Mouse (Mus musculus) thymus, adult 2 months (tissue): ENCODE measurements around the gene Cacng2. TPM values are rescaled to one million over a fixed set of nuclear protein-coding genes. Genes with fewer than 3 reads are reported as not detected.

ENCODE experiments used
- DNase-seq: peaks from one replicate; pipeline ENCODE4 v3.0.0; 2021
- H3K27ac ChIP-seq: fragments of 200-500 bp; 2 replicates; pipeline ENCODE4 v1.5.1; 2012; ENCODE audit warnings: low read length, control low read depth; ENCODE audit not compliant: control insufficient read depth, insufficient read depth
- H3K27me3 ChIP-seq: fragments of 200-500 bp; 2 replicates; pipeline ENCODE4 v1.6.1; 2012; ENCODE audit warnings: mild to moderate bottlenecking, low read length, moderate library complexity, mixed read lengths; ENCODE audit not compliant: control insufficient read depth, insufficient read depth
- H3K36me3 ChIP-seq: fragments of 200-500 bp; 2 replicates; pipeline ENCODE4 v1.6.1; 2012; ENCODE audit warnings: mild to moderate bottlenecking, low read length, moderate library complexity; ENCODE audit not compliant: control insufficient read depth, insufficient read depth
- H3K4me1 ChIP-seq: fragments of 200-500 bp; replicated peaks from 2 replicates; pipeline ENCODE4 v1.6.1; 2012; ENCODE audit warnings: low read length; ENCODE audit not compliant: control insufficient read depth, insufficient read depth
- H3K4me3 ChIP-seq: fragments of 200-500 bp; 2 replicates; pipeline ENCODE4 v1.5.1; 2012; ENCODE audit warnings: mild to moderate bottlenecking, low read length, control low read depth, moderate library complexity; ENCODE audit not compliant: control insufficient read depth, insufficient read depth
- CTCF ChIP-seq: fragments of 200-500 bp; IDR thresholded peaks from 2 replicates; pipeline ENCODE4 v1.5.1; 2012; ENCODE audit warnings: mild to moderate bottlenecking, control low read depth, low read length, moderate library complexity, borderline replicate concordance; ENCODE audit not compliant: control insufficient read depth, poor library complexity, insufficient read depth; ENCODE audit errors: extremely low read depth
- POLR2A ChIP-seq: fragments of 200-500 bp; IDR thresholded peaks from 2 replicates; pipeline ENCODE4 v1.6.1; 2012; ENCODE audit warnings: mild to moderate bottlenecking, low read length, control low read depth, moderate library complexity; ENCODE audit not compliant: control insufficient read depth, poor library complexity, insufficient read depth; ENCODE audit errors: extremely low read depth
- WGBS: fragments of 180-500 bp; shearing (Covaris S2); methylation state at CpG from one replicate; pipeline ENCODE4 v1.1.7; 2018; 5-methylcytosine and 5-hydroxymethylcytosine counted together
- polyA plus RNA-seq: library from polyadenylated mRNA; depleted of rRNA; stranded (reverse); fragments of >200 nt; gene quantifications from 2 replicates; pipeline ENCODE4 v1.2.3, GENCODE M21; 2012

Cacng2 gene
- polyA plus RNA-seq, 1 experiment, result not detected

DNA sequence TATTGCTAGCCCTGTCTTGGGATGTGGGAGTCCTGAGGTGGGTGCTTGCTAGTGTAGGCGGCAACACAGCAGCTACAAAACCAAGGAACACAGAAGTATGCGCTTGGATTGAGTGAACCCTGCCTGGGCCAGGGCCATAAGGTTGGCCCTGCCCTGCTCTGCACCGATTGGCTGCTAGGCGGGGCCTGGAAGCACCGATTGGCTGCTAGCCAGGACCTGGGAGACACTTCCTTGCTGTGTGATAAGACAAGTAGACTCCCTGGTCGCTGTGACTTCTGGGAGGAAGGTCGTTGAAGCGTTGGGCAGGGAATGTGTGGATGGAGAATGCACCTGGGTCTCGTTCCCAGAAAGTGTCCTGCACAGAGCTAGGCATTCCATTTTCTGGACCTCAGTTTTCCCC is 115.9 kb downstream of the Cacng2 start:
- Histone ChIP-seq H3K27ac (no peak overlapping the region), H3K4me1 (no peaks in the 10 kb centered on the region), H3K36me3 (no peaks in the 10 kb centered on the region), H3K4me3 (no peak overlapping the region), H3K27me3 (no peaks in the 10 kb centered on the region)
- peak; percentile 4 for DNase-seq
- WGBS, result 51% methylated on average over 9 of the region's 9 CpGs
- TF ChIP-seq POLR2A (no peak), CTCF (no peak)

GRCm38 (mm10) chr15:78001400-78001799 is 118.4 kb downstream of the Cacng2 start:
- H3K27ac ChIP-seq, result no peak overlapping the region
- H3K4me3 ChIP-seq, result no peak overlapping the region
- H3K36me3 ChIP-seq, result no peaks in the 10 kb centered on the region
- WGBS, result 50% methylated on average over 5 of the region's 5 CpGs
- TF ChIP-seq CTCF, result no peak
- TF ChIP-seq POLR2A, result no peak
- DNase-seq, result no peak
- no peaks in the 10 kb centered on the region for H3K27me3 ChIP-seq
- H3K4me1 ChIP-seq, result no peaks in the 10 kb centered on the region

GRCm38 (mm10) chr15:77988541-77988940 is 131.3 kb downstream of the Cacng2 start:
- DNase-seq, result no peak

GRCm38 (mm10) chr15:77983391-77983790 is 136.4 kb downstream of the Cacng2 start:
- Histone ChIP-seq H3K27me3 (no peaks in the 10 kb centered on the region), H3K4me1 (no peaks in the 10 kb centered on the region), H3K4me3 (no peak overlapping the region), H3K27ac (no peak overlapping the region), H3K36me3 (no peaks in the 10 kb centered on the region)
- no peak for DNase-seq
- WGBS, result 17% methylated on average over 3 of the region's 3 CpGs
- no peak for TF ChIP-seq POLR2A
- TF ChIP-seq CTCF, result no peak

More at GRCm38 (mm10) chr15:77988541-77988940, 131.3 kb downstream of the Cacng2 start:
- Histone ChIP-seq H3K36me3 (no peaks in the 10 kb centered on the region), H3K4me3 (no peak overlapping the region), H3K27ac (no peak overlapping the region), H3K4me1 (no peaks in the 10 kb centered on the region), H3K27me3 (no peaks in the 10 kb centered on the region)
- WGBS, result 75% methylated on average over 5 of the region's 5 CpGs
- TF ChIP-seq CTCF, result no peak
- no peak for TF ChIP-seq POLR2A

DNA sequence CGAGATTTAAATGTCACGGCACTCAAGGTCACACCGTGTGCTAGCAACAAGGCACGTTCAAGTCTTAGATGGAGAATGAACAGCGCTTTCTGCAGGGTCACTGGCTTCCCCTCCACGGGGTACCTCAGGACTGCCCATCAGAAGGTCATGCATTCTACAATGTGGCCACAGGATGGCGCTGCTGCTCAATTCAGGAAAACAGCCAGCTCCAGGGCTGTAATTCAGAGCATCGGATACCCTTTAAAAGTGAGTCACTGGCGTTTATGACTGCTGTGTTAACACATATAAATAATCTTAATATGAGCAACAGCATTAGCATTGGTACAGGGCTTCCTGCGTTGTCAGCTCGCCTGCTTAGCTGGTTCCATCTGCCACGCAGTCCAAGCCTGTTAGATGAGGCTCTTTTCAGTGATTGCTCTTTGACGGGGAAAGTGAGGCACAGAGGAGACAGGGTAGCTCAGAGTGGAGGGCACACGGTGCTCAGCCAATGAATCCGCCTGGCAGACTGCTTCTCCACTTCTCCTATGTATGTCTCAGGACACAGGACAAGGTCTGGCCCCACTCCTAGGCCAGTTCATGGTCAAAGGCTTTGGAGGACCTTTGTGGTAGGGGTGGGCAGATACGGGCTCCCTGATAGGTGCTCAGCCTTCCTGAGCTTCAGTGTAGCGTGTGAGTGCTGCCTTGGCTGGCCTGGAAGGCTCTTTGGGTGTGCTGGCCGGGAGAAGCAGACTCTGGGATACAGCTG is 137.5 kb downstream of the Cacng2 start:
- WGBS, result 37% methylated on average over 18 of the region's 18 CpGs
- peak; percentile 36 for DNase-seq
- no peaks in the 10 kb centered on the region for H3K27me3 ChIP-seq

GRCm38 (mm10) chr15:77981181-77981680 is 138.6 kb downstream of the Cacng2 start:
- DNase-seq, result no peak
- H3K4me1 ChIP-seq, result no peaks in the 10 kb centered on the region
- H3K4me3 ChIP-seq, result no peak overlapping the region
- no peak overlapping the region for H3K27ac ChIP-seq
- no peak for TF ChIP-seq CTCF
- no peak for TF ChIP-seq POLR2A
- 72% methylated on average over 5 of the region's 5 CpGs for WGBS
- H3K36me3 ChIP-seq, result no peaks in the 10 kb centered on the region
- H3K27me3 ChIP-seq, result no peaks in the 10 kb centered on the region

More for the DNA sequence above, 137.5 kb downstream of the Cacng2 start:
- no peak overlapping the region for H3K27ac ChIP-seq
- H3K4me3 ChIP-seq, result no peak overlapping the region
- H3K4me1 ChIP-seq, result no peaks in the 10 kb centered on the region
- no peaks in the 10 kb centered on the region for H3K36me3 ChIP-seq
- TF ChIP-seq POLR2A (no peak), CTCF (peak; percentile 40; the same call in 1 of the 2 replicates)
